Mouse (Mus musculus) midbrain, embryonic 14.5 days (tissue): Measurements from ENCODE around the gene Btbd35f18. TPM values are rescaled to one million over a fixed set of nuclear protein-coding genes. Genes with fewer than 3 reads are reported as not detected.
"Not testable (repeated sequence)": the region's sequence is repeated elsewhere in the genome, so short reads cannot be mapped to it uniquely, and the experiment has no call there.

Experiments
- ATAC-seq: fragments of 200-750 bp; cut with Nextera tagmentation; 2 replicates; pipeline ENCODE4 v1.8.0; 2017; ENCODE audit warnings: moderate number of reproducible peaks, moderate library complexity; ENCODE audit not compliant: low FRiP score, low TSS enrichment
- DNase-seq: peaks from one replicate; pipeline ENCODE4 v3.0.0-alpha.2; 2015
- H3K27ac ChIP-seq: fragments of 300-500 bp; sonication (generic); replicated peaks from 2 replicates; pipeline ENCODE4 v1.5.1; 2014; ENCODE audit warnings: mild to moderate bottlenecking, low read depth, low read length, moderate library complexity
- H3K27me3 ChIP-seq: fragments of 300-500 bp; sonication (generic); 2 replicates; pipeline ENCODE4 v1.6.1; 2014; ENCODE audit warnings: low read length, control low read depth, mixed read lengths; ENCODE audit not compliant: control insufficient read depth, insufficient read depth
- H3K36me3 ChIP-seq: fragments of 300-500 bp; sonication (generic); 2 replicates; pipeline ENCODE4 v1.6.1; 2014; ENCODE audit warnings: low read length, control low read depth; ENCODE audit not compliant: control insufficient read depth, insufficient read depth
- H3K4me1 ChIP-seq: fragments of 300-500 bp; sonication (generic); 2 replicates; pipeline ENCODE4 v1.6.1; 2014; ENCODE audit warnings: mild to moderate bottlenecking, antibody characterized with exemption, low read length, control low read depth; ENCODE audit not compliant: control insufficient read depth, insufficient read depth
- H3K4me2 ChIP-seq: fragments of 300-500 bp; sonication (generic); 2 replicates; pipeline ENCODE4 v1.6.1; 2014; ENCODE audit warnings: mild to moderate bottlenecking, low read length, moderate library complexity
- H3K4me3 ChIP-seq: fragments of 300-500 bp; sonication (generic); replicated peaks from 2 replicates; pipeline ENCODE4 v1.5.1; 2014; ENCODE audit warnings: low read depth, low read length
- H3K9ac ChIP-seq: fragments of 300-500 bp; sonication (generic); replicated peaks from 2 replicates; pipeline ENCODE4 v1.6.1; 2014; ENCODE audit warnings: mild to moderate bottlenecking, low read length, moderate library complexity
- H3K9me3 ChIP-seq: fragments of 300-500 bp; sonication (generic); 2 replicates; pipeline ENCODE4 v1.6.1; 2016; ENCODE audit warnings: low read length, control low read depth, mixed read lengths; ENCODE audit not compliant: control insufficient read depth
- WGBS: fragments of 180-500 bp; shearing (Covaris S2); extraction: QIAGEN DNeasy Blood & Tissue Kit; methylation state at CpG from one replicate; pipeline ENCODE4 v1.1.7; 2014; 5-methylcytosine and 5-hydroxymethylcytosine counted together
- polyA plus RNA-seq: library from polyadenylated mRNA; unstranded; fragments of >200 nt; fragmentation: Nextera tagmentation; extraction: Ambion mirVana; gene quantifications from 2 replicates; pipeline ENCODE4 v1.2.1, GENCODE M21; 2014

Gene Btbd35f18
- not detected in 2 replicates for polyA plus RNA-seq

GRCm38 (mm10) chrX:3699933-3700332, at the start of gene Btbd35f18:
Gene Btbd35f18 (plus strand): TSS chrX:3700233.
- not testable (repeated sequence) for H3K4me3 ChIP-seq, H3K4me1 ChIP-seq
- WGBS, result no CpG with 5 or more reads among the region's 3 CpGs

More at GRCm38 (mm10) chrX:3699933-3700332, at the start of gene Btbd35f18:
- H3K27me3 ChIP-seq, H3K36me3 ChIP-seq, ATAC-seq, H3K4me2 ChIP-seq, DNase-seq, H3K9ac ChIP-seq, H3K27ac ChIP-seq, H3K9me3 ChIP-seq: not testable (repeated sequence)

Other genes starting within 250 kb of the Btbd35f18 start
- not detected in 2 replicates for gene Btbd35f10, start 52.7 kb downstream of the Btbd35f18 start, polyA plus RNA-seq